Mouse (Mus musculus) embryonic fibroblast, embryonic 13.5 days (primary cell): ENCODE measurements around the gene Rfc1. TPM values are rescaled to one million over a fixed set of nuclear protein-coding genes. Genes with fewer than 3 reads are reported as not detected.

ENCODE experiments used
- H3K27ac ChIP-seq: 2 replicates; pipeline ENCODE4 v1.5.1; 2012; ENCODE audit warnings: low read length, control low read depth, inconsistent platforms; ENCODE audit not compliant: insufficient read depth
- H3K4me1 ChIP-seq: 2 replicates; pipeline ENCODE4 v1.6.1; 2011; ENCODE audit warnings: low read length; ENCODE audit not compliant: control insufficient read depth, insufficient read depth
- H3K4me3 ChIP-seq: 2 replicates; pipeline ENCODE4 v1.5.1; 2011; ENCODE audit warnings: mild to moderate bottlenecking, control low read depth, low read length; ENCODE audit not compliant: insufficient read depth
- CTCF ChIP-seq: IDR thresholded peaks from 2 replicates; pipeline ENCODE4 v1.5.1; 2011; ENCODE audit warnings: mild to moderate bottlenecking, control low read depth, low read length, moderate library complexity, borderline replicate concordance; ENCODE audit not compliant: insufficient read depth
- POLR2A ChIP-seq: IDR thresholded peaks from 2 replicates; pipeline ENCODE4 v1.6.1; 2011; ENCODE audit warnings: low read depth, mild to moderate bottlenecking, control low read depth, low read length, moderate library complexity
- polyA plus RNA-seq: library from polyadenylated mRNA; stranded (reverse); fragments of >200 nt; gene quantifications from 2 replicates; pipeline ENCODE4 v1.2.4, GENCODE M21; 2011; ENCODE audit warnings: low read depth; ENCODE audit not compliant: missing spikeins, insufficient read length

The Rfc1 gene
- polyA plus RNA-seq, 1 experiment: 63.8 TPM

- Histone ChIP-seq H3K4me1 (no peaks in the 10 kb centered on the region; the same call in 1 of the 2 replicates), H3K4me3 (no peak overlapping the region), H3K27ac (no peak overlapping the region)
- TF ChIP-seq POLR2A: no peak
- no peak for TF ChIP-seq CTCF
These were observed 117.9 kb downstream of the Rfc1 start for GRCm38 (mm10) chr5:65217305-65218269.

DNA sequence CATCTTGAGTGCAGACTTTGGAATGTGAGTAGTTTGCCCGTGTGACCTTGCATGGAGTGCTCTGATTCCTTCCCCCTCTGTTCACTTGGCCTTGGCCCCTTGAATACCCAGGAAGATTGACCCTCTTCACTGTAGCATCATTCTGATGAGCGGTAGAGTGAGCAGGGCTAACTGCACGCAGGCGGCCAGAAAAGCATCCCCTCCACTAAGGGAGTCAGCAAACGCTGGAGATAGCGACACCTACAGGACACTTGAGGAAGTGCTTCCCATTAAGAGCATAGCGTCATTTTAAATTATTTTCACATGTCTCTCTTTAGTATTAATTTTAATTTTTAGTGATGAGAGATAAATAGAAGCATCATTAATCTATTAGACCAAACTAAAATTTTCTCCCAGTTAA is 122.1 kb downstream of the Rfc1 start:
- H3K27ac ChIP-seq: no peak overlapping the region
- H3K4me1 ChIP-seq: no peaks in the 10 kb centered on the region
- no peak for TF ChIP-seq POLR2A
- peak; percentile 69 for TF ChIP-seq CTCF
- no peak overlapping the region for H3K4me3 ChIP-seq

Other genes with a start within 250 kb of the Rfc1 start
- not detected in 2 replicates for gene Tmem156, start 243.5 kb downstream of the Rfc1 start, polyA plus RNA-seq
- 34.2 and 35.5 TPM in 2 replicates for gene Klhl5, start 228.1 kb downstream of the Rfc1 start, polyA plus RNA-seq
- 11.0 and 14.8 TPM in 2 replicates for gene Wdr19, start 136.0 kb downstream of the Rfc1 start, polyA plus RNA-seq
- not detected in 2 replicates for gene Klb, start 12.6 kb upstream of the Rfc1 start, polyA plus RNA-seq
- gene Rpl9, start 55.8 kb upstream of the Rfc1 start, polyA plus RNA-seq: 888 and 993 TPM in 2 replicates
- 34.4 and 47.6 TPM in 2 replicates for gene Lias, start 55.8 kb upstream of the Rfc1 start, polyA plus RNA-seq
- 127 and 148 TPM in 2 replicates for gene Ugdh, start 100.3 kb upstream of the Rfc1 start, polyA plus RNA-seq
- gene Gm43552, start 157.2 kb upstream of the Rfc1 start, polyA plus RNA-seq: not detected in 2 replicates
- gene Smim14, start 201.5 kb upstream of the Rfc1 start, polyA plus RNA-seq: 110 and 112 TPM in 2 replicates
- 179 and 180 TPM in 2 replicates for gene Ube2k, start 201.6 kb upstream of the Rfc1 start, polyA plus RNA-seq